Mouse (Mus musculus): ENCODE data around the gene Kel. TPM values are rescaled to one million over a fixed set of nuclear protein-coding genes. Genes with fewer than 3 reads are reported as not detected.

Gene Kel
- not detected for total RNA-seq (2021)
- long read RNA-seq: 0 reads

DNA sequence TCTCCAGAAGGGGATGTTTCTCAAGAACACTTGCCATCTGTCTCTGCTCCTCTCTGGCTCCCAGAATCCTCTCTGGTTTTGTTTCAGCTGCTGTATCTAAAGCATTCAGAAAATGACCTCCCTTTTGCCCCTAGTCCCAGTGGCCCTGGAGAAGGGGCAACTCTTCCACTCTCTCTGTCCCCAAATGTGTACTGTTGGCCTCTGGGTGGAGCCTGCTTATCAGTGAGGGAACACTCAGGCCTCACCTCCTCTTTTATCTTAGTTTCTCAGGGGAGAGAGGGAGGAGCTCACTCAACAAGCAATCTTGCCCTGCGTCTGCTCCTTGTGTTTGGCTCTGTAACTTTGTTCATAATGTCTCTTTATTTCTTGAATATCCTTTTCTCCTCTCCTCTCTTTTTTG, at the start of gene Kel:
Gene Kel (minus strand): TSS at position 217 of the 400 bp plus-strand sequence.
- DNase-seq (ENCODE audit: low spot score in 2 of 2): no peak

DNA sequence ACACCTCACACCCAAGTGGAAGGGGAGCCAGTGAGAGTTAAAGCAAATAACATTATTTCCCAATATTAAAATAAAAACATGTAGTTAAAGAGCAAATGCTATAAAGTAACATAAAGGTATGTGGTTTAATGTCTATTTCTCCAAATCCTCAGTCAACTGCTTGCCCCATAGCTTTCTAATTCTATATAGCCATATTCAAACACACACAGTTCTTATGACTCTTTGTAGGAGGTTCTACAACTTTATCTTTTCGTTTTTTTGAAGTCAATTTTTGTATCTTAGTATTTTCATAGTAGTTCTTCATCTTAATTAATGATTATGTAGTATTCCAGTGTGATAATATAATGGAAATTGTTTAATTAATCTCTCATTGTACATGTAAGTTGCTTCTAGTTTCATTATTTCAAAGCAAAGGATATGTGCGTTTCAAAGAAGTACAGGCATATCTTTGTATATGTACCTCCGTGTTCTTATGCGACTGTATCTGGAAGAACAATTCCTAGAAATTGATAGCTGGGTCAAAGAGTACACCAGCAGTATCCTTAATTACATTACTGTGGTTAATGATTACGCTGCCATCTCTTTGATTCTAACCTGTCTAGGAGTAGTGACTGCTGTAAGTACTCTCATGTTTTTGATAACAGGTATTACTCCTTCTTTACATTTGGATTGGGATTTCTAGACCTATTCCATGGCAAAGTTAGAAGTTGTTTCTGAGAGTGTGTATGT, 40.7 kb upstream of the Kel start:
- DNase-seq (ENCODE audit: low spot score in 2 of 2): no peak

DNA sequence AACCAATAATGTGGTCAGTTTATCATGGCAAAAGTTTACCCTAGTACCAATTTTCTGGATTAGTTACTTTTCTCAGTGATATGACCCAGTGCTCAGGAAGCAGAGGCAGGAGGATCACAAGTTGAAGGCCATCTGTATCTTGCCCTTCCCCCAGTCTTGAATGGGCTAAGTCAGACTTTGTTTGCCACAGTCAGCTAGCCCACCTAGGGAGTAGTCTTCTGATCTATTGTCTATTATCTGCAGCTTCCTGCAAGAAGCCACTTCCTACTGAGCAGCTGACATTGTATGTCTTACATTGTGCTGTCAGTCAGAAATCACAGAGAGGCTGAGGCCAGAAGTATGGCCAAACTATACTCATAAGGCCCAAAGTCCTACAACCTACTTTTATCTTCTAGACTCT, 37.0 kb upstream of the Kel start:
- DNase-seq (ENCODE audit: low spot score in 2 of 2): no peak

DNA sequence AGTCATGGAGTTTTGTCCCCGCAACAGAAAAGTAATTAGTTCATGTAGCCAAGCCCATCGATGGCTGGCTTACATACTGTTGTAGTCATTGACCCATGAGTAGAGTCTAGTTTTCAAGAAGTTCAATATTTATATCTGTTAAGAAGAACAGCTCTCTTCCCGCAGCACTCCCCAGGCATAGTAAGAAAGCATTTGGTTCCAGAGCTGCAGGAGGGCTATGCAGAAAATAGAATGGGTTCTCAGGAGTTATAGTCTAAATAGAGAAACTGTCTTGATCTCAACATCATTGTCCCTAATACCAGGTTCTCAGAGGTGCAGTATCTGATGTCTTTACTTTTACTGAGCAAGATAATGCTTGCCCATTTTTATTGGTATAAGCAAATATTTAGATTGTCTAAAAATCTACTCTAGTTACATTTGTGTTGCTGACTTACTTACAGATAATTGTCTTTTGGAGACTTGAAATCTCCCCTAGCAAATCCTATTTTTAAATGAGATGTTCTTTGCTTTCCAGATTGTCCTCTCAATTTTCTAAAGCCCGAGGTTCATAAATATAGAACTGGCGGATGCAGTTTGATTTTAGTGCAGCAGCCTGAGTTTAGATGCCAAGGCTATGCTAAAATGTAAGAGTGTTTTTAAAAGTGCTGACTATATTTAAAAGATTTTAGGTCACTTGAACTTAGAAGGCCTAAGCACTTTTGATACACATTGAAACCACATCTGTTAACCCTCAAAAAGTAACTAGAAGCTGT, 30.8 kb upstream of the Kel start:
- DNase-seq (ENCODE audit: low spot score in 2 of 2): no peak

DNA sequence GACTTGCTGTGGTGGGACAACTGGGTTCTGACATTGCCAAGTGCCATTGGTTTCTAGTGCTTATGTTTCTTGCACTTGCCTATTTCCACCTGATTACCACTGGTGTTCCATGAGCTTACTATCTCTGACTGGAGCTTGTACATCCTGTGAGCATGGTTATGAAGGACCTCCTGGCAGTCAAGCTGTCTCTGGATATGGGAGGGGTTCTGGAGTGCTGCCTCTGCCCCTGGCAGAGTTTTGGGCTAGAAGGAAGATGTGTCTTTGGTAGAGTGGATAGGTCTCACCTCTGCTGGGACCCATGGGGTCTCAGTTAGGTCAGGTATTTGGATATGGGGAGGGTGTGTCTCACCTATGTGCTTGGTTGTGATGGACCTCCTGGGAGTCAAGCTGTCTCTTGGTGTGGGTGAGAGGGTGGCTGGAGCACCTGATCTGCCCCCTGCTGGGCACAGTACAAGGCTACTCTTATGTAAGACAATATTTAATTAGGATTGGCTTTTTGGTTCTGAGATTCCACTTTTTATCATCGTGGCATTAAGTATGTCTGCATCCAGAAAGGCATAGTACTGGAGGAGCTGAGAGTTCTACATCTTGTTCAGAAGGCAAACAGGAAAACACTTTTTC, 24.0 kb upstream of the Kel start:
- no peak for DNase-seq (ENCODE audit: low spot score in 2 of 2)

DNA sequence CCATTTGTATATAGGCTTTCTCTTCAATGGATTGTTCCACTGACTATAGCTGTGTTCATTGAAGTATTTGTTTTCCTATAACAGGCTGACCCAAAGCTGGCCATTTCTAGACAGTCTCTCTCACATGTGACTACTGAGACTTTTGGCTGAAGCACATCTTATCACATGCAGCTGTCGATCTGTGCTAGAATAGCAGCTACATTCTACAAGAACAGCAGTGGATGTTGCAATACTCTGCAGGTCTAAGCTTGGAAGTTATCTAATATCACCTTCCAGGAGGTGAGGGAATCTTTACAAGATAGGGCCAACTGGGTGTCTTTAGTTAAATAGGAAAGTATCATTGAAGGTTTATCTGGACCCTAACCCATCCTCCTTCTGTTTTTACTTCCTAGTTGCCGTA, 17.3 kb upstream of the Kel start:
- no peak for DNase-seq (ENCODE audit: low spot score in 2 of 2)

DNA sequence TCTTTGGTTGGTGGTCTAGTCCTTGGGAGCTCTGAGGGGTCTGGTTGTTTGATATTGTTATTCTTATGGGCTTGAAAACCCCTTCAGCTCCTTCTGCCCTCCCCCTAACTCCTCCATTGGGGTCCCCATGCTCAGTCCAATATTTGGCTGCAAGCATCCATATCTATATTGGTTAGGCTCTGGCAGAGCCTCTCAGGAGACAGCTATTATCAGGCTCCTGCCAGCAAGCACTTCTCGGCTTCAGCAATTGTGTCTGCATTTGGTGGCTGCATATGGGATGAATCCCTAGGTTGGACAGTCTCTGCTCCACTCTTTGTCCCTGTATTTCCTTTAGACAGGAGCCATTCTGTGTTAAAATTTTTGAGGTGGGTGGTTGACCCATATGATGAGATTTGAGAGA, 6.1 kb upstream of the Kel start:
- DNase-seq (ENCODE audit: low spot score in 2 of 2): no peak

DNA sequence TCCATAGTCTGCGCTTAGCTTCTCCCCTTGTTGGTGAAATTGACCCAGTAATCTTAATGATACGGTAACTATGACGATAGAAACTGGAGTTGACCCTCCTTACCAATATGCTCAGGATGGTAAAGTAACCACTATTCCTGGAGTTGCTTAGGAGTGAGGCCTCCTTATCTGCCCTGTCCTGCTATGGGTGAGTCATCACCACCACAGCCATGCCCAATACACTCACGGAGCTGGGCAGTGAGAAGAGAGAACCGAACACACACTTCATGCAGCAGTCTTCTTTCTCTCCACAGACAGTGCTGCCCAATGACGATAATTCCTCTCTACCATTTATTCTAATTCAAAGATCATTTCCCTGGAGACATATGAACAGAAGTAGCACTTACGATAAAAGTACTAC, 2.1 kb upstream of the Kel start:
- DNase-seq (ENCODE audit: low spot score in 2 of 2): no peak

DNA sequence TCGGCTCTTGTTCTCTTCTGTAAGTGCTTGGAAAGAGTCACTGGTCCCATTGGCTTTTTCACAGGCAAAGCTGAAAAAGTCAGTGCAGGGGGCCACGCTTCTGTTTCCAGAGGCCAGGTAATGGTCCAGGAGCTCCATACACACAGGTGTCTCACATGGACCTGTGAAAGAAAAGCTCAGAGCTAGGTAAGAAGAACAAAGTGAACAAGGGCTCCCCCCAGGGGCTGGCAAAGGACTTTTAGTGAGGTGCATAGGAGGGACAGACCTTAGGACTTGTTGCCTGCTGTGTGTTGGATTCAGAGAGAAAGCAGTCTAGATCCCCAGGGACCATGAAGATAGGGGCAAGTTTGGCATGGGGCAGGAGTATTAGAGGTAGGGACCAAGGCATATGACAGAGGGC, 1.2 kb downstream of the Kel start:
- no peak for DNase-seq (ENCODE audit: low spot score in 2 of 2)

DNA sequence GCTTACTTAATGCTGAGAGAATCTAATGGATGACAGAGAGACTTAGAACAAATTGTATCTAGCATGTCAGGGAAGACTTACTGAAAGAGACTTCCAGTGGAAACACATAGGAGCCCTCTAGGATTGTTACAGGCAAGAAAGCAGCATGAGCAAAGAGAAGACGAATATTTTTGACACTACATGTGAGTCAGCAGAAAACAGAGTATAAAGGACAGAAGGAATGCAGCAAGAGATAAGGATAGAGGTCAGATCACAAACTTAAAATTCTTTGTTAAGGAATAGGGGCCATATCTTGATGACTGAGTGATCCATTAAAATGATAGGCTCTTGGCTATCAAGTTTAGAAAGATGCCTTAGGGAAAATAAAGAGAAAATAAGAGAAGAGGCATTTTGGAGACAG, 2.9 kb downstream of the Kel start:
- no peak for DNase-seq (ENCODE audit: low spot score in 2 of 2)

DNA sequence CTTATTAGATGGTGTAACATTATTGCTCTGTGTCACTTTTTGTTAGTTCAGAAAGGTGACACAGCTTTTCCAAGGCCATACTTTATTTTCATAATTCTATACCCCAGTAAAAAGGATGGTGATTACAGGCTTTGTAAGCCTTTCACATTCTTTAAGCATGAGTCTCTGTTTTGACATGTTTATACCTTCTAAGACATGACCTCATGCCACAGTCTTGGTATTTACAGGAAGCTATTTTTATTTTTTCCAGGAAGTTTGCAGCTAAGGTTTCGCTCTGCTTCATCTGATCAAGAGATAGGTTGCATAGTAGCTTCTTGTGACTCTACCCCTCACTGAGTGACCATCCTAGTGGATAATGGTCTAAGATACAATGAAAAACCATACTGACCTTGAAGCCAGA, 9.7 kb downstream of the Kel start:
- no peak for DNase-seq (ENCODE audit: low spot score in 2 of 2)

DNA sequence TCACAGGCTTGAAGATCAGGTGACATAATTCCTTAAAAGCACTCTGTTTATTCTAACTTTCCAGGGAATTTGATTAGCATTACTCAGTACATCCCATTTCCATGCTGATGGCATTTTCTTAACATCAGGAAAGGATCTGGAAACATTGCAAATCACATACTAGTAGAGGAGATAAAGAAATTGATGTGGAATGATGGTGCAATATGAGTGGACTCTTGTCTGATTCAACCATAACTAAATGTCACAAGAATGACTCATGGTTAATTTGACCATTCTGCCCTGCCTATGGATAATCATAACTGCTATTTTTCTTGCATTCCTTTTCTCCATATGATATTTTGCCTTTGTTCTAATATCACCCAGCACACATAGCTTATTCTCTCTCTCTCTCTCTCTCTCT, 11.9 kb downstream of the Kel start:
- no peak for DNase-seq (ENCODE audit: low spot score in 2 of 2)

DNA sequence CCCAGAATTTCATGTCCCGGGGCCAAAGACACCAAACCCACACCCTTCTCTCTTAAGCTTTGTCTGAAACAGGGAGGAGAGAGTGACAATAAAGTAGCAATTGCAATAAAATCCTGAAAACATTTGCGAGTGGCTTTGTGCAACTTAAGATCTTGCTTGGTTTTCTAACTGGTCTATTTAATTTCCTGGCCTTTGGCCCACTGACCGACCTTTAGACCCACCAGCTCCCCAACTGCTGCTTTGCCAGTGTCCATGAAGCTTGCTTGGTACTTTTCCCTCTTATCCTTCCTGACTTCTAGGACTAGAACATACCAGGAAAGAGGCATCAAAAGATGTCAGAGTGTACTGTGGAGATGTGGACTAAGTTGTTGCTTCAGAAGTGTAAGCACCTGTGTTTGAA, 18.5 kb downstream of the Kel start:
- DNase-seq (ENCODE audit: low spot score in 2 of 2): no peak

DNA sequence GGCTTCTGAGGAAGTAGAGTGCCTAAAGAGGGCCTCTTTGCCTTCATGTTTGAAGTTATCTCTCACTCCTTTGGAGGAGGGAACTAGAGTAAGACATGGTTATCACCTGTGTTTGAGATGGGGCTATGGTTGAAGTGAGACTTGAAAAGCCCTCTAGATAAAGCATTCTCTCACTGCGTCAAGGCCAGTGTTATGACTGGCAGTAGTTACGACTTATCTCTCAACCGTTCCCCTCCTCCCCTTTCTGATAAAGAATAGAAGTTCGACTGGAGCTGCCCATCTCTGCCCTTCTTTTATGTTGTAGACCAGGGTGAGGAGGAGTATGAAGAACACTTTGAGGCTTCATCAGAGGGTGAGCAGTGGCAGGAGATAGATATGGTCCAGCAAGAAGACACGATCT, 19.2 kb downstream of the Kel start:
- DNase-seq (ENCODE audit: low spot score in 2 of 2): no peak

DNA sequence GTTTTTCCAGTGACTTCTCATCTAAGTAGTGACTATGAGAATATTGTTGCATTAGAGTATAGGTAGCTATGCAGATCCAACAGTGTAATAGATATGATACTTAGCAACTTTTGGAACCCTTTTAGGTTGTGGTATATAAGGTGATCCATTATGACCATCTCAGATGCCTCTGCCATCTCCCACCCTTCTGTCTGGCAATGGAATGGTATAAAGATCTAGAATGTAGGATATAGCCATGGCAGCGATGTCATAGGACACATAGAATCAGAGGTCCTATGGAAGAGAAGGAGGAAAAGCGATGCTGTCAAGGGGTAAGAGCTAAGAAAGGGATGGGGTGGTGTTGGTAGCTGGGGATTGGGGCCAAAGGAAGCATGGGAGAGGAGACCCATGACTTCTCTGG, 20.0 kb downstream of the Kel start, which contains the start of gene Llcfc1:
Gene Llcfc1 (plus strand): TSS at position 301 of the 400 bp plus-strand sequence.
- no peak for DNase-seq (ENCODE audit: low spot score in 2 of 2)

DNA sequence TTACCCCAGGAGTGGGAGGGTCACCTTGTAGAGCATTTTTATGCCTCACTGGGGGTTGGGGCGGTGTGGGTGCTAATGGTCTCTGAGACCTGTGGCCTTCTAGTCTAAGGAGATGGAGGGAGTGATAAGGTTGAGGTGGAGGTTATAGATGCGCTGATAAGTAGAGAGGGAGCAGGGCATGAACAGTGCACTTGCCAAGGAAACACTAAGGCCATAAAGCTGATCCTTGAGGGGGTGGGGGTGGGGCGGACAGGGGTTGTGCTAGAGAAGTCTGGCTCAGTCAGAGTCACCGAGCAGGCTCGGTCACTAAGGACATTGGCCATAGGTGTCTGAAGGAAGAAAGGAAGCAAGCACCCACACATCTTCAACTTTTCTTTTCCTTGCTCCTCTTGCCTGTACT, 22.5 kb downstream of the Kel start:
- DNase-seq (ENCODE audit: low spot score in 2 of 2): no peak

DNA sequence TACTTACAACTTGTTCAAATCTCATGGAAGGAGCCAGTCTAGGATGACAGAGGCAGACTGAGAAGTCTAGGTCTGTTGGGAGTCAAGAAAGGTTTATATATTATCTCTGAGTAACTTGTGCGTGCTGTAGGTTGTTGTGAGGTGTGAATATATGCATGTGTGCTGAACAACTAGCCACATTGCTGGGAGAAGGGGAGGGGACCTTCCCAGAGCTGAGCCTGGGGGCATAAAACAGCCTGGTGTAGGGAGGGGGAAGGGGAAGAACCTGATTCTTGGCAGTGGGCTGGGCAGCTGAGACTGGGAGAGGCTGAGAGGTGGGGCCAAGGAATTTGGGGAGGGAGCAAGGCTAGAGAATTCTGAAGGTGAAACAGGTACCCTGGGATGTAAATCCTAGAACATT, 23.5 kb downstream of the Kel start, which contains the start of gene Trpv5:
Gene Trpv5 (minus strand): TSS at position 101 of the 400 bp plus-strand sequence.
- DNase-seq (ENCODE audit: low spot score in 2 of 2): no peak

DNA sequence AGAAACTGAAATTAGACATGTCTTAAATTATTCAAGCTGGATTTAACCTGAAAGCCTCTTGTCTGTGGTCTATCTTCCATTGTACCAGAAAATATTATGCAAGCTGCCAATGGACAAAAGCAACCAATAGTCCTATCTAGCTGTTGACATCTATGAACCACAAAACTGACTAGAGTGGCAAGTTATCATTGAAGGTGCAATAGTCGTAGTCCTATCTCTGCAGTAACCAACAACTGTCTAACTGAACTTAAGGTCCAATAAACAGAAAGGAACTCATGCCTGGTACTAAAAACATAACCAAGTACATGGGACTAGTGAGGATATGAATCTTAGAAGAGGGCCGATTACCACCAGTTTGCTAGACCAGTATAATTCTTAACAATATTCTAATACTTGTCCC, 27.6 kb downstream of the Kel start:
- DNase-seq (ENCODE audit: low spot score in 2 of 2): no peak

DNA sequence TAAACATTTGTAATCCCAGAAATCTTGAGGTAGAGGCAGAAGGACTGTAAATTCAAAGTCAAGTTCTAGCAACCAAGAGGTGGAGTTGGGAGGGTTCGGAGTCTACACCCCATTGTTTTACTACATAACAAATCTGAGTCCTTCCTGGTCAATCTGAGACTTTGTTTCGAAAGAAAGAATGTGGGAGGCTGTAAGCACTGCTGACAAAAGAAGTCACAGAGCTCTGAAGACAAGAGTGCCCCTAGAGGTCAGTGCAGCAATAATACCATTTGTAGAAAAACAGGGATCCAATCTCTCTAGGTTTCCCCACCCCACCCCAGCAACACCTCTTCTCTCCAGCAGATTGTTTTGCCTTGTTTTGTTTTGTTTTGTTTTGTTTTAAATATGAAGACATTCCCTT, 41.8 kb downstream of the Kel start:
- DNase-seq (ENCODE audit: low spot score in 2 of 2): no peak

DNA sequence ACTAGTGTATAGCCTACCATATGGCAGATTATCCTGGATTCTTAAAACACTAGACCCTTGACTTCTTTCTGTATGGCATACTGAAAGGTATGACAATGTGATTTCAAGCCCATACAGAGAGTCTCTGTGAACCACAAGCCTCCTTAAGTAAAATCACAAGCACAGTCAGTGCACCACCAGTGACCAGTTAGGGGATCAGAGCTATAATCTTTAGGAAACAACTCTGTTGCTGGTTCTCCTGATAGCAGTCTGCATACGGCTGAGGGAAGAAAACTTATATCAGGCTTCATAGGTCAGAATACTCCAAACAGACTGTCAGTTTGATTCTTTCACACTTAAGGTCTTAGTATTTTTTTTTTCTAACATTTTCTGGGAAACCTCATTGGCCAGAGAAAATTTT, 45.7 kb downstream of the Kel start:
- no peak for DNase-seq (ENCODE audit: low spot score in 2 of 2)

DNA sequence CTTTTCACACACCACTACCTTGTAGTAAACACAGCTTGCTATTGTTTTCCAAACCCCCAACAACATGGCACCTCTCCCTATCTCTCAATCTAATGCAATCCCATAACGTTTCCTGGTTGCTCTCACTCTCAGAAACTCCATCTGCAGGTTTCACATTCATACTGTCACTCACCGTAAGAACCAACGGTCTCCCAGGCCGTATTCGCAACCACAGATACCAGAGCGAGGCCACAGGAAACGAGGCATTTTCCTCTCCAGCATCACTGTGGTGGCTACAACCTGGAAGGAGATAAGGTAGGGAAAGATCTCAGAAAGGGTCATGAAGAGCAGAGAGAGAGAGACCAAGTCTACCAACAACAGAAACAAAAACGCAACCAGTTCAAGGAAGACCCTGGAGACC, 49.5 kb downstream of the Kel start:
- DNase-seq (ENCODE audit: low spot score in 2 of 2): no peak

DNA sequence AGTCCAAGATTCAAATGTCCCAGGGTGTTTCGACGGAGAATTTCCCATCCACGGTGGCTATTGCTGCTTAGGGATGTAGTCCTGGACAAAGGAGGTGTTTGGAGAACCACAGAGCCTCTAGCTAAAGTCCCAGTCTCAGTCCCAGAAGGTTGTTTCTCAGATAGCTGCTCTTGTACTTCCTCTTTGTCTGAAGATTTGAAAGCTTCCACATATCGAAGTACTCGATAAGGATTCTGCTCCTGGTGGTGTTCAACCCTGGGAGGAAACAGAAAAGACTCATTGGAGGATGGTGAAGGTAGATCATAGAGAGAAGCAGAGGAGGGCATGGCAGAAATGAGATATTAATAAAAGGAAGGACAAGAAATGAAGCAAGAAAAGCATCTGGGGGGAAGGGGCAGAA, 51.0 kb downstream of the Kel start:
- no peak for DNase-seq (ENCODE audit: low spot score in 2 of 2)

Measured in layer of hippocampus, postnatal 10 days (tissue).